Mouse (Mus musculus): ENCODE measurements around the gene Dennd1b.

- TF ChIP-seq CTCF (IDR thresholded peaks at IDR 0.05; ENCODE audit: low read depth), result no peak
- TF ChIP-seq EP300 (optimal IDR thresholded peaks at IDR 0.05), result no peak
Measured at GRCm38 (mm10) chr1:139096369-139096768, 133.1 kb downstream of the Dennd1b start.
